Mouse (Mus musculus) regulatory T cell (primary cell): ENCODE data around the gene Cyb561.

Experiments
- in situ Hi-C: fragments of 300-600 bp; cut with MboI, MseI; formaldehyde crosslinking; loops from one replicate; pipeline ENCODE4 v1.15.1; 2025; ENCODE audit warnings: high pct_unique_total_duplicates

Gene Cyb561

GRCm38 (mm10) chr11:105922769-105923663 is 30.1 kb downstream of the Cyb561 start:
- in situ Hi-C loops = loop anchor here (5.0 to 10.0 kb wide), 2 partner anchors 99 to 252 kb away; no protein-coding TSS in a partner anchor

- in situ Hi-C loops = loop anchor here (5.0 to 10.0 kb wide), 2 partner anchors 101 to 254 kb away; no protein-coding TSS in a partner anchor
Measured at GRCm38 (mm10) chr11:105921275-105921674, 31.9 kb downstream of the Cyb561 start.

DNA sequence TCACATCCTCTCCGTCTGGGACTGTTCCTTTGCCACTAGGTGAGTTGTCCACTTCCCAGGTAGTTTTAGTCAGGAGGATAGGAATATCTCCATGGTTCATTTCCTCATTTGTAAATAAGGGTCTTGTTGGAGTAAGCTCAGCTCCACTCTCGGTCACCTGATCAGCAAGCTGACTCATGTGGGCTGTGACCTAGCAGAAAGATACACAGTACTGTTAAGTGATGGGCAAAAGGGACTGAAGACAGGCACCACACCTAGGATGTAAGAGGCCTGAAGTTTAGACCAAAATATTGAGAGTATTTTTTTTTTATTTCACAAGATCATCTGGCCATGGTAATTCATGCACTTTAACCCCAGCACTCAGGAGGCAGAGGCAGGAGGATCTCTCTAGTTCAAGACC is 32.3 kb downstream of the Cyb561 start:
- in situ Hi-C loops = loop anchor here (5.0 to 10.0 kb wide), 2 partner anchors 101 to 254 kb away; no protein-coding TSS in a partner anchor

DNA sequence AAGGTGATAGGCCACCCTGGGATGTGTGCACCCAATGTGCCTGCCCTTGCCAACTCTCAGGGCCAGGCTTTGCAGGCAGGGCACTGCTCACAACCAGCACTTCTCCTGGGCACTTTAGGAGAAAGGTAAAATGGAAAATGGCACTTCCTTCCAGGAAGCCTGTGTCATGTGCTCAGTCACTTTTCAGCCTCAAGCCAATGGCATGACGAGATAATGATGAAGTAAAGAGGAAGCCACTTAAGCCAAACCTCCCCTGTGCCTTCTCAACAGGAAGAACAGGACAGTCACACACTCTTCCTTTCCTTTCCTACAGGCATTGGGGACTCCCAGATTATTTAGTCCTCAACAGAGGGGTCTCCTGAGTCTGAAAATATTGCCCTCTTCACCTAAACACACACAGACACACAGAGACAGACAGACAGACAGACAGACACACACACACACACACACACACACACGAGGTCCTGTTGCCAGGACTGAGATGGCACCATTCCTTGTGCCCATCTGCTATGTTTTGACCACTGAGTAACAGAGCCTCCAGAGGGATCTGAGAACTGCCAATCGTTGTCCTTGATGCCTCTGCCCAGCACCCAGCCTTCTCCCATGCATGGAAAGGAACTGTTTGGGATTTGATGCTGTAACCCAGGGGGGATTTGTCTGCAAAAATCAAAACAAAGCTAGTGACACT is 32.9 kb downstream of the Cyb561 start:
- in situ Hi-C loops = loop anchor here (5.0 to 10.0 kb wide), 2 partner anchors 102 to 255 kb away; no protein-coding TSS in a partner anchor

GRCm38 (mm10) chr11:105913580-105913979 is 39.6 kb downstream of the Cyb561 start:
- in situ Hi-C loops = loop anchor here (5.0 kb wide), 1 partner anchor 576 kb away; no protein-coding TSS in a partner anchor

GRCm38 (mm10) chr11:105911592-105912375 is 41.4 kb downstream of the Cyb561 start:
- in situ Hi-C loops = loop anchor here (5.0 kb wide), 1 partner anchor 574 kb away; no protein-coding TSS in a partner anchor

DNA sequence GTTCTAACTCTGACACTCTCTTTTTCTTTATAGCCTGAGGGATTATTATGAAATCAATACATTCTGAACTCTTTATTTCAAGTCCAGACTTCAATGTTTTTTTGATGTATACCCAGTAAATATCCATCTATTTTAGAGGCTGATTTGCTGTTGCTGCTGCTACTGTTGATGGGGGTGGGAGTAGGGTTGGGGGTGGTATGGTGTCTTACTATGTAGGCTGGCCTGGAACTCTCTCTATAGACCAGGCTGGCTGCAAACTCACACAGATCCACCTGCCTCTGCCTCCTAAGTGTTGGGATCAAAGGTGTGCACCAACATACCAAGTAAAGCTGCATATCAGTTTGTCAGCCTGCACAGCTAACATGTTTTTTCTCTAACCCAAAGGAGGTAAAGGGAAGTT is 42.0 kb downstream of the Cyb561 start:
- in situ Hi-C loops = loop anchor here (5.0 kb wide), 1 partner anchor 574 kb away; no protein-coding TSS in a partner anchor

DNA sequence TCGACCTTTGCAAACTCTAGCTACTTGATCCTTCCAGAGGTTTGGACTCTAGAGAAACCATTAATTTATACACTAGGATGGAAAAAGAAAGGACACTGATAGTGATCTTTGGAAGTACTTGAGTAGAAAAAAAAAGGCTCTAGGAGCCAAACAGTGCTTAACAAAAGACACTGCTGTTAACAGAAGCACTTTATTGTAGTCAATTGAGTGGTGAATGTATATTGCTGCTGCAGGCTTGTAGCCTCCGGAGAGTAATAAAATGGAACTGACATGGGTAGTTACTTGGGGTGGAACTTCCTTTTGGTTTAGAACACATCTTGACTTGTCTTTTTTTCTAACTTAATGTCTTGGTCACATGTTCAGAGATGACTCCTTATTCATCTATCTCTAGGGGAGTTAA is 43.5 kb downstream of the Cyb561 start:
- in situ Hi-C loops = loop anchor here (5.0 kb wide), 1 partner anchor 572 kb away; no protein-coding TSS in a partner anchor

GRCm38 (mm10) chr11:105908926-105909325 is 44.2 kb downstream of the Cyb561 start:
- in situ Hi-C loops = no loop called here

DNA sequence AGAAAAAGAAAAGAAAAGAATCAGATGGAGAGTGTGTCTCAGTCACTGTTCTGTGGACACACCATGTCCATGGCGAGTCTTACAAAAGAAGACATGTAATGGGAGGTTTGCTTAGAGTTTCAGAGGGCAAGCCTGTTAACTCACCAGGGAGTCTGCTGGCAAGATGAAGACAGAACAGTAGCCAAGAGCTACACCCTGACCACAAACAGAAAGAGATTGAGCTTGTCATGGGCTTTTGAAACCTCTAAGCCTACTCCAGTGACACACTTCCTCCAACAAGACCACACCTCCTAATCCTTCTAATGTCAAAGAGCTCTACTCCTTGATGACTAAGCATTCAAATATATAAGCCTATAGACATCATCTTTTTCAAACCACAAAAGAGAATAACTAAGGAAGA is 45.8 kb downstream of the Cyb561 start:
- in situ Hi-C loops = no loop called here

DNA sequence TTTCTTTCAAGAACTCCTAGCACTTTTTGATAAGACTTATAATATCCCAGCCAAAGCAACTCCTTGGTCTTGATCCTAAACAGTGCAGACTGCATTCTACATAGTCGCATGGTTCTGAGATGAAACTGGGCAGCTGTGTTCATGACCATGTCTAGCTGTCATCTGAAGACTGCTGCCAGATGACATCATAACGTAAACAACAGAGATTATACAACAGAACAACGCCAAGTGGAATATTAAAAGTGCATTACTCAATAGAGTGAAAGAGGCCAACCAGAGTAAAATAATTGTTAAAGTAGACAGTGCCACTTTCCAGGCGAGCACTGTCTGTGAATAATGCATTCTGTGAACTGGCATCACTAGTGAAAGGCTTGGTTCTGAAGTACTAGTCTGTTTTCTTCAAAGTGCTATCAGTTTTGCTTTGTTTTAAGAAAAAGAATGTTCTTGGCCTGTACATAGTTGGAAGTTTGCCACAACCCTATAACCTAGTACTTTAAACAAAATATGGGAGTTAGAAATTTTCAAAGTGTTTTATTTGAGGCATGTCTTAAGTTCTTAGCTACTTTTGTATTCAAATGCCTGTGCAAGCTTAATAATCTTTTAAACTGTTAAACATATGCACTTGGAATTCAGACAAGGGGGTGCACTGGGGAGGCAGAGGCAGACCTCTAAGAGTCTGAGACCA is 47.5 kb downstream of the Cyb561 start:
- in situ Hi-C loops = no loop called here

DNA sequence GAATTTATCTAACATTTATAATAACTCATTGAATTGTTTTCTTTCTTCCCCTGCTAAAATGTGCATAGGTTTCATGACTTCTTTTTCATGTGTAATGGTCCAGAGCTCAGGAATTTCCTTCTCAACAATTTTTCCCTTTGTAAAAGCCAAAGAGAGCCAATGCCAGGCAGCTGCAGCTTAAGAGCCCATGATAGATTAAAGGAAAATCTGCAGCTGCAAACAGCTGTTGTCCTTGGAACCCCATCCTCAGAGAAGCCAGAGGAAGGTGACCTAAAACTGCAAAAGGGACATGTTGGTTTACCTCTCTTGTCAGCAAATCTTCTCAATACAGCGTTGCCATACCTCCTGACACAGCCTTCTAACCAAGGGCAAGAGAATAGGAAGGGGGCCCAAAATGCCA is 50.2 kb downstream of the Cyb561 start:
- in situ Hi-C loops = loop anchor here (5.0 kb wide), 1 partner anchor 136 kb away; no protein-coding TSS in a partner anchor

DNA sequence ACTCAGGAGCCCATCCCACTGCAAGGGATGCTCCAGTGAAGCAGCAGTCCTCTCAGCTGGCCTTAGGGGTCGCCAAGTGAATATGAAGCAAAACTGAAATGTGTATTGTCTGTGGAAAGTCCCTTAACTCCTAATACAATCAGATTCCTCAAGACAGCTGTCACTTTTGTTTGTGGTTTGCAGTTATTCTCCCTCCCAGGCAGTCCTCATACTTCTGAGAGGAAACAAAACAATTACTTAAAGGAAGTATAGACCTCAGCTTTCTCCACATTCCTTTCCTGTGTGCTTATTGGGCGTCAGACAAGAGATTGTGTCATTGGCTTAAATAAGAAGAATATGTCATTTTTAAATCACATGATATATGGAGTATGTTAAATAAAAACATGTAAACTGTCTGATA is 51.6 kb downstream of the Cyb561 start:
- in situ Hi-C loops = loop anchor here (5.0 kb wide), 1 partner anchor 134 kb away; no protein-coding TSS in a partner anchor

DNA sequence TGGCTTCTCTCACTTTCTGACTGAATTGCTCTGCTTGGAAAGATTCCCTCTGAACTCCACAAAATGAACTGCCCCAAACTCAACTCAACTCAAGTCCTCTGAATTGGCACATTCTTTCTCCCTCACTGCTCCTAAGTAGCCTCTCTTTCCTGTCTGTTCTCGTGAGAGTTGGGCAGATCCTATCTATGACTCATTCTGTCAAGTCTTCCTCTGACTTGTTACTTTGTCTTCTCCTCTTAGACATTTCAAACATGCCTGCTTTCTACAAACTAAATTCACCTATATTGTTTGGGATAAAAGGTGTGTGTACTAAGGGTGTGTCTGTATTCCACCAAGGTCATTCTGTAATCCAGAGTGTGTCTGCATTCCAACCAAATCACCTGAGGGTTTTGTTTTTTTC is 54.0 kb downstream of the Cyb561 start:
- in situ Hi-C loops = no loop called here

GRCm38 (mm10) chr11:105887281-105887680 is 65.9 kb downstream of the Cyb561 start:
- in situ Hi-C loops = no loop called here

GRCm38 (mm10) chr11:105885558-105885957 is 67.6 kb downstream of the Cyb561 start:
- in situ Hi-C loops = no loop called here
